Mouse (Mus musculus) granulocyte monocyte progenitor cell, adult 5-6 weeks (primary cell): ENCODE data around the gene Asic2. TPM values are rescaled to one million over a fixed set of nuclear protein-coding genes. Genes with fewer than 3 reads are reported as not detected.

ENCODE experiments used
- ATAC-seq: replicated peaks from 2 replicates; pipeline ENCODE4 v1.8.0; 2016; ENCODE audit warnings: mild to moderate bottlenecking, moderate TSS enrichment, inconsistent platforms; ENCODE audit not compliant: poor library complexity, severe bottlenecking
- total RNA-seq, 2 experiments: library from RNA; stranded (forward) in 1 of 2; stranded (reverse) in 1 of 2; fragments of 200-712, 200-1000 nt in 1 of 2; fragments of >200 nt in 1 of 2; fragmentation: Nextera tagmentation in 1 of 2; gene quantifications; 2 replicates each; pipeline ENCODE4 v1.2.3; 2014 to 2017

The Asic2 gene
- total RNA-seq, 2 experiments from 2014 or later: not detected

GRCm38 (mm10) chr11:81489144-81489735 is 479.0 kb downstream of the Asic2 start:
- no peak for ATAC-seq

GRCm38 (mm10) chr11:81488681-81489080 is 479.6 kb downstream of the Asic2 start:
- ATAC-seq: no peak

GRCm38 (mm10) chr11:81486265-81486940 is 481.9 kb downstream of the Asic2 start:
- ATAC-seq: no peak

GRCm38 (mm10) chr11:81481198-81481597 is 487.1 kb downstream of the Asic2 start:
- no peak for ATAC-seq

GRCm38 (mm10) chr11:81476231-81476630 is 492.0 kb downstream of the Asic2 start:
- ATAC-seq: no peak

- no peak for ATAC-seq
Observed at GRCm38 (mm10) chr11:81474121-81474520, 494.1 kb downstream of the Asic2 start.

GRCm38 (mm10) chr11:81462199-81462598 is 506.1 kb downstream of the Asic2 start:
- no peak for ATAC-seq

- ATAC-seq: no peak
Observed at GRCm38 (mm10) chr11:81461748-81462147, 506.5 kb downstream of the Asic2 start.

GRCm38 (mm10) chr11:81454921-81455320 is 513.3 kb downstream of the Asic2 start:
- ATAC-seq: no peak

- ATAC-seq: no peak
Observed at GRCm38 (mm10) chr11:81454111-81454510, 514.1 kb downstream of the Asic2 start.

- no peak for ATAC-seq
Observed at GRCm38 (mm10) chr11:81449271-81449705, 519.0 kb downstream of the Asic2 start.

GRCm38 (mm10) chr11:81446347-81446746 is 521.9 kb downstream of the Asic2 start:
- no peak for ATAC-seq

- ATAC-seq: no peak
Observed at GRCm38 (mm10) chr11:81426857-81427256, 541.4 kb downstream of the Asic2 start.

- ATAC-seq: no peak
Observed at GRCm38 (mm10) chr11:81419112-81419511, 549.1 kb downstream of the Asic2 start.

- ATAC-seq: no peak
Observed at GRCm38 (mm10) chr11:81418027-81418426, 550.2 kb downstream of the Asic2 start.

GRCm38 (mm10) chr11:81416319-81416718 is 551.9 kb downstream of the Asic2 start:
- no peak for ATAC-seq

- ATAC-seq: no peak
Observed at GRCm38 (mm10) chr11:81414596-81414995, 553.7 kb downstream of the Asic2 start.

GRCm38 (mm10) chr11:81411251-81411650 is 557.0 kb downstream of the Asic2 start:
- no peak for ATAC-seq

GRCm38 (mm10) chr11:81405951-81406350 is 562.3 kb downstream of the Asic2 start:
- no peak for ATAC-seq

GRCm38 (mm10) chr11:81402263-81402662 is 566.0 kb downstream of the Asic2 start:
- no peak for ATAC-seq

GRCm38 (mm10) chr11:81392855-81393254 is 575.4 kb downstream of the Asic2 start:
- ATAC-seq: no peak

- no peak for ATAC-seq
Observed at GRCm38 (mm10) chr11:81386185-81386584, 582.1 kb downstream of the Asic2 start.
